Mouse (Mus musculus) heart, adult 2 months (tissue): ENCODE measurements around the gene Ces1f.

Experiments
- CTCF ChIP-seq: fragments of 200-600 bp; IDR thresholded peaks from 2 replicates; pipeline ENCODE4 v1.8.1; 2022; ENCODE audit warnings: antibody characterized with exemption, mild to moderate bottlenecking, moderate library complexity
- EP300 ChIP-seq: fragments of 200-500 bp; IDR thresholded peaks from 2 replicates; pipeline ENCODE4 v1.6.1; 2011; ENCODE audit warnings: low read depth, low read length, control low read depth; ENCODE audit not compliant: insufficient read depth
- POLR2A ChIP-seq: fragments of 200-500 bp; IDR thresholded peaks from 2 replicates; pipeline ENCODE4 v1.6.1; 2011; ENCODE audit warnings: mild to moderate bottlenecking, low read depth, low read length, control low read depth; ENCODE audit not compliant: insufficient read depth

DNA sequence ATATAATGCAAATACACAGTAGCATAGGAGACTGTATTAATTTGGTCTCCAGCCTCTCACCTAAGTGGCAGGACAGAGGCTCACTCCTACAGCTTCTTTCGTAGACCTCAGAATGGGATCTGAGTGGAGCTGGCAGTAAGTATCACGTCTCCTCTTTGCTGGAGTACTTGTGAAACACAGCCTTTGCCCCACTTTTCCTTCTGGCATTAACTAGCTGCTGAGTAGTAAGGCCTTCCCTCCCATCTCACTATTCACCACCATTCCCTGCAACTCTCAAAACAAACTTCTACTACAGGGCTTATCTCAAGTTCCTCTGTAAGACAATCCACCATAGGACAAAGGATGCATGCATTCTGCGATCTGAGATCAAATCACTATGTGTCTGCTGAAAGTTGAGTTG, 2.8 kb upstream of the Ces1f start:
- TF ChIP-seq POLR2A (no peak), EP300 (no peak), CTCF (no peak)
